Mouse (Mus musculus): ENCODE data around the gene Alk.

DNA sequence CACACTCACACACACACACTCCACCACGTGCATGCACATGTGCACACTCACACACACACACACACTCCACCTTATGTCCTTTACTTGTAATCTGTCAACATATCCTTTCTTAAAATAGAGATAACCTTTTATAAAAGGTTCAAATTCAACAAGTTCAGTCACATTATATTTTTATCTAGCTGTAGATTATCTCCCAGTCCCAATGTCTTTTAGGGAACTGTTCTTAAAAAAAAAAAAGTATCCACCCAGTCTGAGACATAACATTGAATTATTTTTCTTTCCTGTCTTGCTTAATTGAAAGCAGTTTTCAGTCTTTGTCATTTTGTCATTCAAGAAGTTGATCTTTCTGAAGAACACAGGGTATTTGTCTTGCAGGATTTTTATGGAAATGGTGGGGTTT is 48.4 kb upstream of the Alk start:
- TF ChIP-seq CTCF (IDR thresholded peaks at IDR 0.05; ENCODE audit: low read depth, low read length), result no peak
- no peak for TF ChIP-seq GATA1 (IDR thresholded peaks at IDR 0.05; ENCODE audit: borderline replicate concordance, low read length)
- no peak for TF ChIP-seq TAL1 (conservative IDR thresholded peaks at IDR 0.05; ENCODE audit: low read depth, low read length)
- TF ChIP-seq POLR2AphosphoS5 (IDR thresholded peaks at IDR 0.05; ENCODE audit: insufficient replicate concordance, low read depth, low read length), result no peak
- no peak for TF ChIP-seq GATA2 (IDR thresholded peaks at IDR 0.05; ENCODE audit: borderline replicate concordance, low read depth, low read length)

Measured in G1E (cell line).